Mouse (Mus musculus): ENCODE measurements around the gene Gm37240. TPM values are rescaled to one million over a fixed set of nuclear protein-coding genes. Genes with fewer than 3 reads are reported as not detected.

The Gm37240 gene
- polyA plus RNA-seq, 1 experiment from 2014 or later, result not detected

- Histone ChIP-seq H3K27me3 (no peaks in the 10 kb centered on the region), H3K27ac (replicated peaks) (no peak overlapping the region), H3K4me2 (no peak overlapping the region), H3K4me3 (no peak overlapping the region), H3K9ac (no peak overlapping the region; the same call in 1 of the 2 replicates), H3K4me1 (replicated peaks) (peaks cover 9% of the 10 kb centered on the region; the same call in 1 of the 2 replicates), H3K36me3 (no peaks in the 10 kb centered on the region), H3K9me3 (no peaks in the 10 kb centered on the region)
- WGBS, result 9% methylated on average over 4 of the region's 4 CpGs
- no peak for ATAC-seq (ENCODE audit: low read depth)
Measured at GRCm38 (mm10) chr3:85313646-85314255, 573.6 kb downstream of the Gm37240 start.

- no peak for ATAC-seq (ENCODE audit: low read depth)
- Histone ChIP-seq H3K27me3 (no peaks in the 10 kb centered on the region), H3K9me3 (no peaks in the 10 kb centered on the region), H3K27ac (replicated peaks) (no peak overlapping the region), H3K36me3 (no peaks in the 10 kb centered on the region), H3K9ac (no peak overlapping the region), H3K4me3 (no peak overlapping the region), H3K4me1 (replicated peaks) (peaks cover 12% of the 10 kb centered on the region; the same call in 1 of the 2 replicates), H3K4me2 (no peak overlapping the region)
- WGBS, result 89% methylated on average over 3 of the region's 3 CpGs
Measured at GRCm38 (mm10) chr3:85311176-85311575, 576.1 kb downstream of the Gm37240 start.

- no peak for ATAC-seq (ENCODE audit: low read depth)
- WGBS, result 81% methylated on average over 8 of the region's 8 CpGs
- peaks cover 12% of the 10 kb centered on the region; the same call in 1 of the 2 replicates for H3K4me1 ChIP-seq (replicated peaks)
- no peak overlapping the region for H3K4me3 ChIP-seq
- H3K9me3 ChIP-seq, result no peaks in the 10 kb centered on the region
- H3K36me3 ChIP-seq, result no peaks in the 10 kb centered on the region
- H3K27ac ChIP-seq (replicated peaks), result no peak overlapping the region
- no peak overlapping the region for H3K9ac ChIP-seq
- H3K27me3 ChIP-seq, result no peaks in the 10 kb centered on the region
- H3K4me2 ChIP-seq, result no peak overlapping the region
Measured at GRCm38 (mm10) chr3:85310401-85310989, 576.8 kb downstream of the Gm37240 start.

- WGBS, result 88% methylated on average over 6 of the region's 6 CpGs
- ATAC-seq (ENCODE audit: low read depth), result no peak
- Histone ChIP-seq H3K4me1 (replicated peaks) (peaks cover 9% of the 10 kb centered on the region; the same call in 1 of the 2 replicates), H3K4me2 (no peak overlapping the region), H3K27ac (replicated peaks) (no peak overlapping the region), H3K4me3 (no peak overlapping the region), H3K36me3 (no peaks in the 10 kb centered on the region), H3K9ac (no peak overlapping the region), H3K9me3 (no peaks in the 10 kb centered on the region), H3K27me3 (no peaks in the 10 kb centered on the region)
Measured at GRCm38 (mm10) chr3:85309168-85309567, 578.1 kb downstream of the Gm37240 start.

GRCm38 (mm10) chr3:85308706-85309105 is 578.6 kb downstream of the Gm37240 start:
- no peak overlapping the region for H3K27ac ChIP-seq (replicated peaks)
- H3K9ac ChIP-seq, result no peak overlapping the region
- no peak overlapping the region for H3K4me2 ChIP-seq
- no peaks in the 10 kb centered on the region for H3K27me3 ChIP-seq
- 42% methylated on average over 4 of the region's 4 CpGs for WGBS
- no peak for ATAC-seq (ENCODE audit: low read depth)
- no peaks in the 10 kb centered on the region for H3K36me3 ChIP-seq
- H3K9me3 ChIP-seq, result no peaks in the 10 kb centered on the region
- 0 out of 2 replicates have a peak, but pooled peaks cover 5% of the 10 kb centered on the region for H3K4me1 ChIP-seq (replicated peaks)
- no peak overlapping the region for H3K4me3 ChIP-seq

- no peak for ATAC-seq (ENCODE audit: low read depth)
- H3K4me2 ChIP-seq, result no peak overlapping the region
- no peak overlapping the region for H3K27ac ChIP-seq (replicated peaks)
Measured at GRCm38 (mm10) chr3:85301851-85302250, 585.5 kb downstream of the Gm37240 start.

GRCm38 (mm10) chr3:85301336-85301735 is 586.0 kb downstream of the Gm37240 start:
- no peak overlapping the region for H3K27ac ChIP-seq (replicated peaks)
- ATAC-seq (ENCODE audit: low read depth), result no peak
- WGBS, result 98% methylated on average over 2 of the region's 2 CpGs

More at GRCm38 (mm10) chr3:85301851-85302250, 585.5 kb downstream of the Gm37240 start:
- no peaks in the 10 kb centered on the region for H3K27me3 ChIP-seq
- H3K4me3 ChIP-seq, result no peak overlapping the region
- no peaks in the 10 kb centered on the region for H3K9me3 ChIP-seq
- no peak overlapping the region for H3K9ac ChIP-seq
- 76% methylated on average over 3 of the region's 3 CpGs for WGBS
- no peaks in the 10 kb centered on the region for H3K36me3 ChIP-seq
- H3K4me1 ChIP-seq (replicated peaks), result no peaks in the 10 kb centered on the region; the same call in 1 of the 2 replicates

GRCm38 (mm10) chr3:85299649-85300550 is 587.4 kb downstream of the Gm37240 start:
- 53% methylated on average over 18 of the region's 18 CpGs for WGBS
- no peaks in the 10 kb centered on the region for H3K27me3 ChIP-seq
- no peaks in the 10 kb centered on the region for H3K36me3 ChIP-seq
- ATAC-seq (ENCODE audit: low read depth), result peak; percentile 96
- H3K9ac ChIP-seq, result no peak overlapping the region
- no peak overlapping the region for H3K4me2 ChIP-seq
- H3K27ac ChIP-seq (replicated peaks), result peak overlapping the region; percentile 29; the same call in 1 of the 2 replicates
- no peaks in the 10 kb centered on the region for H3K9me3 ChIP-seq
- no peaks in the 10 kb centered on the region; the same call in 1 of the 2 replicates for H3K4me1 ChIP-seq (replicated peaks)
- H3K4me3 ChIP-seq, result no peak overlapping the region

More at GRCm38 (mm10) chr3:85301336-85301735, 586.0 kb downstream of the Gm37240 start:
- Histone ChIP-seq H3K36me3 (no peaks in the 10 kb centered on the region), H3K4me3 (no peak overlapping the region), H3K4me2 (no peak overlapping the region), H3K4me1 (replicated peaks) (no peaks in the 10 kb centered on the region; the same call in 1 of the 2 replicates), H3K9ac (no peak overlapping the region), H3K27me3 (no peaks in the 10 kb centered on the region), H3K9me3 (no peaks in the 10 kb centered on the region)

- Histone ChIP-seq H3K4me3 (no peak overlapping the region), H3K36me3 (no peaks in the 10 kb centered on the region), H3K9me3 (no peaks in the 10 kb centered on the region), H3K9ac (no peak overlapping the region), H3K27me3 (no peaks in the 10 kb centered on the region), H3K4me1 (replicated peaks) (no peaks in the 10 kb centered on the region; the same call in 1 of the 2 replicates), H3K27ac (replicated peaks) (no peak overlapping the region), H3K4me2 (no peak overlapping the region)
- WGBS, result 79% methylated on average over 9 of the region's 9 CpGs
- no peak for ATAC-seq (ENCODE audit: low read depth)
Measured at GRCm38 (mm10) chr3:85295229-85295628, 592.1 kb downstream of the Gm37240 start.

- no peaks in the 10 kb centered on the region for H3K4me1 ChIP-seq (replicated peaks)
- no peaks in the 10 kb centered on the region for H3K27me3 ChIP-seq
- no peak overlapping the region for H3K9ac ChIP-seq
- H3K9me3 ChIP-seq, result no peaks in the 10 kb centered on the region
- no peak overlapping the region for H3K4me3 ChIP-seq
- H3K4me2 ChIP-seq, result no peak overlapping the region
- H3K27ac ChIP-seq (replicated peaks), result no peak overlapping the region
- 83% methylated on average over 2 of the region's 2 CpGs for whole genome bisulfite sequencing
- no peaks in the 10 kb centered on the region for H3K36me3 ChIP-seq
- ATAC-seq (ENCODE audit: low read depth), result no peak
Measured at GRCm38 (mm10) chr3:85287627-85288026, 599.7 kb downstream of the Gm37240 start.

- no peaks in the 10 kb centered on the region for H3K36me3 ChIP-seq
- no peak for ATAC-seq (ENCODE audit: low read depth)
- no peaks in the 10 kb centered on the region for H3K4me1 ChIP-seq (replicated peaks)
- no peak overlapping the region for H3K27ac ChIP-seq (replicated peaks)
- H3K4me3 ChIP-seq, result no peak overlapping the region
- no peak overlapping the region for H3K4me2 ChIP-seq
- no peaks in the 10 kb centered on the region for H3K27me3 ChIP-seq
- no peak overlapping the region for H3K9ac ChIP-seq
- WGBS, result 88% methylated on average over 2 of the region's 2 CpGs
- no peaks in the 10 kb centered on the region for H3K9me3 ChIP-seq
Measured at GRCm38 (mm10) chr3:85284483-85284882, 602.8 kb downstream of the Gm37240 start.

GRCm38 (mm10) chr3:85282816-85283215 is 604.5 kb downstream of the Gm37240 start:
- Histone ChIP-seq H3K9ac (no peak overlapping the region), H3K36me3 (no peaks in the 10 kb centered on the region), H3K27me3 (no peaks in the 10 kb centered on the region), H3K9me3 (no peaks in the 10 kb centered on the region), H3K27ac (replicated peaks) (no peak overlapping the region), H3K4me1 (replicated peaks) (no peaks in the 10 kb centered on the region), H3K4me2 (no peak overlapping the region), H3K4me3 (no peak overlapping the region)
- 88% methylated on average over 5 of the region's 5 CpGs for WGBS
- ATAC-seq (ENCODE audit: low read depth), result no peak

All from neural tube, embryonic 13.5 days (tissue).